8 mouse cellular contexts compared by ENCODE assay signal in genomic region chr17:43077540-43077939, GRCm38 (mm10).
DNase-seq lines count a peak whose midpoint lies in the region; ATAC-seq lines count a peak whose summit lies in the region.

No protein-coding gene starts in this region.

- no peak overlapping the region for H3K27ac ChIP-seq in embryonic facial prominence, embryonic 12.5 days
- H3K27ac ChIP-seq in intestine, embryonic 15.5 days = peak overlapping the region; percentile 59; the same call in 1 of the 2 replicates
- H3K27ac ChIP-seq in midbrain, embryonic 15.5 days = no peak overlapping the region

- H3K27me3 ChIP-seq in embryonic facial prominence, embryonic 12.5 days = no peaks in the 10 kb centered on the region
- H3K27me3 ChIP-seq in intestine, embryonic 15.5 days (replicated peaks) = no peaks in the 10 kb centered on the region
- H3K27me3 ChIP-seq in midbrain, embryonic 15.5 days (replicated peaks) = no peaks in the 10 kb centered on the region

- 41% methylated on average over 4 of the region's 4 CpGs for WGBS in embryonic facial prominence, embryonic 12.5 days
- WGBS in intestine, embryonic 15.5 days = 39% methylated on average over 4 of the region's 4 CpGs
- 55% methylated on average over 4 of the region's 4 CpGs for WGBS in midbrain, embryonic 15.5 days

- H3K4me1 ChIP-seq in embryonic facial prominence, embryonic 12.5 days = peaks cover 4% of the 10 kb centered on the region; the same call in 1 of the 2 replicates
- peaks cover 9% of the 10 kb centered on the region; the same call in 1 of the 2 replicates for H3K4me1 ChIP-seq in intestine, embryonic 15.5 days (replicated peaks)
- H3K4me1 ChIP-seq in midbrain, embryonic 15.5 days = peaks cover 12% of the 10 kb centered on the region; the same call in 1 of the 2 replicates

- peak overlapping the region; percentile 24; the same call in 1 of the 2 replicates for H3K4me2 ChIP-seq in embryonic facial prominence, embryonic 12.5 days (replicated peaks)
- peak overlapping the region; percentile 17 for H3K4me2 ChIP-seq in intestine, embryonic 15.5 days (replicated peaks)
- H3K4me2 ChIP-seq in midbrain, embryonic 15.5 days = no peak overlapping the region; the same call in 1 of the 2 replicates

- no peaks in the 10 kb centered on the region for H3K9me3 ChIP-seq in embryonic facial prominence, embryonic 12.5 days
- no peaks in the 10 kb centered on the region for H3K9me3 ChIP-seq in intestine, embryonic 15.5 days
- no peaks in the 10 kb centered on the region for H3K9me3 ChIP-seq in midbrain, embryonic 15.5 days

- no peak overlapping the region for H3K9ac ChIP-seq in embryonic facial prominence, embryonic 12.5 days
- H3K9ac ChIP-seq in intestine, embryonic 15.5 days = no peak overlapping the region; the same call in 1 of the 2 replicates
- H3K9ac ChIP-seq in midbrain, embryonic 15.5 days = no peak overlapping the region

- H3K4me3 ChIP-seq in embryonic facial prominence, embryonic 12.5 days = no peak overlapping the region
- H3K4me3 ChIP-seq in intestine, embryonic 15.5 days (replicated peaks) = no peak overlapping the region
- H3K4me3 ChIP-seq in midbrain, embryonic 15.5 days = no peak overlapping the region

- ATAC-seq in embryonic facial prominence, embryonic 12.5 days (ENCODE audit: insufficient number of reproducible peaks, insufficient read depth, low FRiP score, low TSS enrichment) = no peak
- peak; percentile 46; the same call in 1 of the 2 replicates for ATAC-seq in intestine, embryonic 15.5 days
- ATAC-seq in midbrain, embryonic 15.5 days (replicated peaks) = 0 out of 2 replicates have a peak, but pooled peaks have one; percentile 12

- H3K36me3 ChIP-seq in embryonic facial prominence, embryonic 12.5 days = no peaks in the 10 kb centered on the region
- H3K36me3 ChIP-seq in intestine, embryonic 15.5 days = no peaks in the 10 kb centered on the region
- no peaks in the 10 kb centered on the region for H3K36me3 ChIP-seq in midbrain, embryonic 15.5 days (replicated peaks)

- DNase-seq in embryo, embryonic 10.5 days (ENCODE audit: low spot score) = peak; percentile 21
- DNase-seq in embryo, embryonic 10 days (ENCODE audit: low spot score) = no peak
- no peak for DNase-seq in B cell, adult 2 months
- DNase-seq in thymus, postnatal 10 days (ENCODE audit: low spot score in 2 of 2) = no peak
- no peak for DNase-seq in adrenal gland, adult 18-20 months (ENCODE audit: low spot score in 2 of 2)
